Mouse (Mus musculus): ENCODE measurements around the gene Gm7929.
"Not testable (repeated sequence)": the region's sequence is repeated elsewhere in the genome, so short reads cannot be mapped to it uniquely, and the experiment has no call there.

The Gm7929 gene

DNA sequence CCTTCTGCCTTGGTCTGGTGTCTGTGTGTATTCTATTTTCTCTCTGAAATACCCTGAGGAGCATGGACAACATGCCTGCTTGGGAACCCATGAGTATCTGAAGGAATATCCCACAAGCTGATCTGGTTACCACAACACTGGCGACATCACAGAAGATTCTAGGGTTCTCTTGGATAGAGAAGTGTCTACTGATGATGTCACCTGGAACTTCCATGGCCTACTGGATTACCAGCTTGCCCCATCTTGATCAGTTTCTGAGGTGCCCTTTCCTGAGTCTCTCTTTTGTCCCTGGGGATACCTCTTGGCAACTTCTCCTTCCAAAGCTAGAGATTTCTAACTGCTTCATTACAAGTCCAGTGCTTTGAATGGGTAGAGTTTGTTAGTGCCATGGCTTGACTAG, at the start of gene Gm7929:
Gm7929 (minus strand) TSS at position 101 of the 400 bp plus-strand sequence.
- DNase-seq (ENCODE audit: low read depth) = not testable (repeated sequence)

DNA sequence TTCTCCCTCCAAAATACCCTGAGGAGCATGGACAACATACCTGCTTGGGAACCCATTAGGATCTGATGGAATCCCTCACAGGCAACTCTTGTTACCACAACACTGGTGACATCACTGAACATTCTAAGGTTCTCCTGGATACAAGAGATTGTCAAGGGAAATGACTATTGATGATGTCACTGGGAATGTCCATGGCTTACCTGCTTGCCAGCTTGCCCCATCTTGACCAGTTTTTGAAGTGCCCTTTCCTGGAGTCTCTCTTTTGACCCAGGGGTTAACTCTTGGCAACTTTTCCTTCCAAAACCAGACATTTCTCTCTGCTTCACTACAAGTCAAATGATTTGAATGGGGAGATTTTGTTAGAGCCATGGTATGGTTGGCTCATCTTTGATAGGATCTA, 21.9 kb upstream of the Gm7929 start, which contains the start of gene Gm47189:
Gm47189 (minus strand) TSS at position 101 of the 400 bp plus-strand sequence.
- not testable (repeated sequence) for DNase-seq (ENCODE audit: low read depth)

DNA sequence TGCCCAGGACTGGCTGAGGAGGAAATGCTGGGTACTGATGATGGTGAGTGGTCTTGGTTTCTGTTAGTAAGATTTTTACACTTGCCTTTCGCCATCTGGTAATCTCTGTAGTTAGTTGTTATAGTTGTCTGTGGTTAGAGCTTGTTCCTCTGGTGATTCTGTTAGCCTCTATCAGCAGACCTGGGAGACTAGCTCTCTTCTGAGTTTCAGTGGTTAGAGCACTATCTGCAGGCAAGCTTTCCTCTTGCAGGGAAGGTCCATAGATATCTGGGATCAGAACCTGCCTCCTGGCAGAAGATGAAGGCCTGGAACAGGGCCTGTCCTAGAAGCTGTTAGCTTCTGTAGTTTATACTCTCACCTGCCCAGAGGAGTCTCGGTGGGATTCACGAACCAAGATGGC, 5.5 kb upstream of the Gm7929 start:
- not testable (repeated sequence) for DNase-seq (ENCODE audit: low read depth)

- DNase-seq (ENCODE audit: low read depth) = not testable (repeated sequence)
Measured at GRCm38 (mm10) chr14:41723437-41723836, 27.0 kb downstream of the Gm7929 start.

DNA sequence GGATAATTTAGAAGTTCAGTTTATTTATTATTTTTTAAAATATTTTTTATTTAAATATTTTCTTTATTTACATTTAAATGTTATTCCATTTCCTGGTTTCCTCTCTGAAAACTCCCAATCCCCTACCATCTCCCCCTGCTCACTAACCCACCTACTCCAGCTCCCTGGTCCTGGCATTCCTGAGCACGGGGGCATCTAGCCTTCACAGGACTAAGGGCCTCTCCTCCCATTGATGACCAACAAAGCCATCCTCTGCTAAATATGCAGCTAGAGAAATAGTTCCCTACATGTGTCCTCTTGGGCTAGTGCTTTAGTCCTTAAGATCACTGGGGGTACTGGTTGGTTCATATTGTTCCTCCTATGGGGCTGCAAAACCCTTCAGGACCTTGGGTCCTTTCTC, 33.2 kb downstream of the Gm7929 start:
- DNase-seq (ENCODE audit: low read depth) = not testable (repeated sequence)

DNA sequence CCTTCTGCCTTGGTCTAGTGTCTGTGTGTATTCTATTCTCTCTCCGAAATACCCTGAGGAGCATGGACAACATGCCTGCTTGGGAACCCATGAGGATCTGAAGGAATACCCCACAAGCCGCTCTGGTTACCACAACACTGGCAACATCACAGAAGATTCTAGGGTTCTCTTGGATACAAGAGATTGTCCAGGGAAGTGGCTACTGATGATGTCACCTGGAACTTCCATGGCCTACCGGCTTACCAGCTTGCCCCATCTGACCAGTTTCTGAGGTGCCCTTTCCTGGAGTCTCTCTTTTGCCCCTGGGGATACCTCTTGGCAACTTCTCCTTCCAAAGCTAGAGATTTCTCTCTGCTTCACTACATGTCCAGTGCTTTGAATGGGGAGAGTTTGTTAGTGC, 48.6 kb downstream of the Gm7929 start, which contains the start of gene Gm8068:
Gm8068 (minus strand) TSS at position 101 of the 400 bp plus-strand sequence.
- DNase-seq (ENCODE audit: low read depth) = not testable (repeated sequence)

Measured in c-Kit-positive CD71-positive TER-119-negative erythroid progenitor cells, embryonic 14.5 days (primary cell).